Comparison of ENCODE assay signal across 27 mouse cellular contexts in genomic region chr6:54320236-54320635, GRCm38 (mm10). TPM values are rescaled to one million over a fixed set of nuclear protein-coding genes. Genes with fewer than 3 reads are reported as not detected.
DNase-seq lines count a peak whose midpoint lies in the region; ATAC-seq and TF ChIP-seq lines count a peak whose summit lies in the region.
"Had no signal": no experiment of that assay in that cellular context is flagged by ENCODE, and none has a peak within 500 bp of the region (broad histone marks: within the 10 kb centered on the region; RNA-seq: fewer than 3 reads in every experiment).

No protein-coding gene starts in this region.

- no peaks in the 10 kb centered on the region for H3K9me3 ChIP-seq in kidney, embryonic 15.5 days (replicated peaks)
- no peaks in the 10 kb centered on the region for H3K9me3 ChIP-seq in intestine, postnatal 0 days (ENCODE audit: control insufficient read depth)
- H3K9me3 ChIP-seq in stomach, postnatal 0 days (ENCODE audit: control insufficient read depth, low read length): no peaks in the 10 kb centered on the region
- H3K9me3 ChIP-seq: embryonic facial prominence, embryonic 13.5 days; embryonic facial prominence, embryonic 15.5 days; forebrain, embryonic 10.5 days; forebrain, embryonic 12.5 days had no signal

- peak; percentile 56 for TF ChIP-seq EP300 in stomach, postnatal 0 days (optimal IDR thresholded peaks at IDR 0.05)

- H3K27me3 ChIP-seq in kidney, embryonic 15.5 days: peaks cover 18% of the 10 kb centered on the region
- H3K27me3 ChIP-seq in intestine, postnatal 0 days (replicated peaks; ENCODE audit: control insufficient read depth, insufficient read depth, low read length): no peaks in the 10 kb centered on the region
- H3K27me3 ChIP-seq in stomach, postnatal 0 days (ENCODE audit: control insufficient read depth, insufficient read depth, low read length): no peaks in the 10 kb centered on the region
- H3K27me3 ChIP-seq: CH12.LX, Patski had no signal

- H3K27ac ChIP-seq in kidney, embryonic 15.5 days: peak overlapping the region; percentile 48
- no peak overlapping the region for H3K27ac ChIP-seq in intestine, postnatal 0 days (ENCODE audit: low read depth, low read length)
- 0 out of 2 replicates have a peak overlapping the region, but pooled peaks have one; percentile 30 for H3K27ac ChIP-seq in stomach, postnatal 0 days (replicated peaks)
- H3K27ac ChIP-seq: embryonic facial prominence, embryonic 13.5 days; embryonic facial prominence, embryonic 15.5 days; forebrain, embryonic 10.5 days; forebrain, embryonic 12.5 days had no signal

- H3K36me3 ChIP-seq in kidney, embryonic 15.5 days: no peaks in the 10 kb centered on the region
- no peaks in the 10 kb centered on the region for H3K36me3 ChIP-seq in intestine, postnatal 0 days (ENCODE audit: control insufficient read depth, insufficient read depth)
- no peaks in the 10 kb centered on the region for H3K36me3 ChIP-seq in stomach, postnatal 0 days (ENCODE audit: control insufficient read depth, insufficient read depth, low read length)
- H3K36me3 ChIP-seq: embryonic facial prominence, embryonic 13.5 days; embryonic facial prominence, embryonic 15.5 days; forebrain, embryonic 10.5 days; forebrain, embryonic 12.5 days; G1E had no signal

- WGBS in kidney, embryonic 15.5 days: 75% methylated on average over 1 of the region's 1 CpGs
- WGBS in intestine, postnatal 0 days: 36% methylated on average over 1 of the region's 1 CpGs
- 64% methylated on average over 1 of the region's 1 CpGs for WGBS in stomach, postnatal 0 days

- H3K9ac ChIP-seq in kidney, embryonic 15.5 days: no peak overlapping the region
- H3K9ac ChIP-seq in intestine, postnatal 0 days (ENCODE audit: low read depth, low read length): no peak overlapping the region
- H3K9ac ChIP-seq in stomach, postnatal 0 days (ENCODE audit: low read length): no peak overlapping the region
- H3K9ac ChIP-seq: embryonic facial prominence, embryonic 13.5 days; embryonic facial prominence, embryonic 15.5 days; forebrain, embryonic 12.5 days had no signal

- DNase-seq in kidney, postnatal 10 days: no peak
- no peak for DNase-seq in stomach, postnatal 0 days (ENCODE audit: low spot score)
- no peak for DNase-seq in layer of hippocampus, adult 9-11 months
- DNase-seq in T-cell, adult 2 months (ENCODE audit: low spot score): no peak
- DNase-seq: adrenal gland, adult 2 months; adrenal gland, postnatal 10 days; adrenal gland, postnatal 36 days; B cell, adult 2 months; cerebellum, adult 11-12 months; cerebellum, adult 2 months; cerebellum, adult 9-10 months; cerebellum, postnatal 14 days; cerebellum, postnatal 36 days; embryo, embryonic 11 days had no signal

- no peak overlapping the region for H3K4me2 ChIP-seq in kidney, embryonic 15.5 days
- no peak overlapping the region for H3K4me2 ChIP-seq in intestine, postnatal 0 days (replicated peaks; ENCODE audit: low read depth)
- no peak overlapping the region for H3K4me2 ChIP-seq in stomach, postnatal 0 days (replicated peaks; ENCODE audit: low read depth)
- H3K4me2 ChIP-seq: embryonic facial prominence, embryonic 13.5 days; embryonic facial prominence, embryonic 15.5 days; forebrain, embryonic 12.5 days had no signal

- TF ChIP-seq CTCF in intestine, postnatal 0 days (IDR thresholded peaks at IDR 0.05; ENCODE audit: low read depth): no peak
- TF ChIP-seq CTCF in stomach, postnatal 0 days (IDR thresholded peaks at IDR 0.05; ENCODE audit: low read depth): no peak

- peaks cover 14% of the 10 kb centered on the region for H3K4me1 ChIP-seq in kidney, embryonic 15.5 days
- no peaks in the 10 kb centered on the region for H3K4me1 ChIP-seq in intestine, postnatal 0 days (replicated peaks; ENCODE audit: control insufficient read depth, insufficient read depth, low read length)
- no peaks in the 10 kb centered on the region for H3K4me1 ChIP-seq in stomach, postnatal 0 days (replicated peaks; ENCODE audit: control insufficient read depth, insufficient read depth)
- H3K4me1 ChIP-seq: embryonic facial prominence, embryonic 15.5 days; forebrain, embryonic 10.5 days; forebrain, embryonic 12.5 days had no signal

- H3K4me3 ChIP-seq in kidney, embryonic 15.5 days (replicated peaks): no peak overlapping the region
- H3K4me3 ChIP-seq in intestine, postnatal 0 days (ENCODE audit: low read depth, low read length): no peak overlapping the region
- H3K4me3 ChIP-seq in stomach, postnatal 0 days (ENCODE audit: low read depth, low read length): no peak overlapping the region
- H3K4me3 ChIP-seq: embryonic facial prominence, embryonic 13.5 days; embryonic facial prominence, embryonic 15.5 days; erythroblast, embryonic 14.5 days; forebrain, embryonic 10.5 days; forebrain, embryonic 12.5 days had no signal

- ATAC-seq in kidney, embryonic 15.5 days (replicated peaks; ENCODE audit: low FRiP score): no peak
- ATAC-seq in intestine, postnatal 0 days: peak; percentile 65
- peak; percentile 40; the same call in 1 of the 2 replicates for ATAC-seq in stomach, postnatal 0 days (ENCODE audit: low FRiP score, low TSS enrichment)
- ATAC-seq: CD4-positive, CD25-positive, alpha-beta regulatory T cell, adult 4 months; forebrain, embryonic 14.5 days; forebrain, embryonic 16.5 days; Patski had no signal

RNA-seq across cellular contexts. Expression of gene Prr15, which starts 5.4 kb away (rescaled TPM):
- 7.3 TPM in 2 replicates for polyA plus RNA-seq in kidney, embryonic 15.5 days (2015; fragmentation: Nextera tagmentation; extraction: Ambion mirVana)
- 47.4 and 52.3 TPM in 2 replicates for polyA plus RNA-seq in intestine, postnatal 0 days (2015; fragmentation: Nextera tagmentation; extraction: Ambion mirVana)
- 6.9 and 8.2 TPM in 2 replicates for polyA plus RNA-seq in stomach, postnatal 0 days (2015; fragmentation: Nextera tagmentation; extraction: Ambion mirVana)
- polyA plus RNA-seq: erythroblast, embryonic 14.5 days; G1E had no signal
